Mouse (Mus musculus): ENCODE measurements around the gene C1qbp. TPM values are rescaled to one million over a fixed set of nuclear protein-coding genes. Genes with fewer than 3 reads are reported as not detected.

The C1qbp gene
- total RNA-seq, 1 experiment from 2014 or later, result 14.7 TPM

GRCm38 (mm10) chr11:70980232-70980631, 2.6 kb downstream of the C1qbp start:
- no peak for ATAC-seq (ENCODE audit: extremely low read depth, insufficient number of reproducible peaks, low FRiP score, poor library complexity, severe bottlenecking)

GRCm38 (mm10) chr11:70977293-70977692, 5.5 kb downstream of the C1qbp start:
- ATAC-seq (ENCODE audit: extremely low read depth, insufficient number of reproducible peaks, low FRiP score, poor library complexity, severe bottlenecking), result no peak

- no peak for ATAC-seq (ENCODE audit: extremely low read depth, insufficient number of reproducible peaks, low FRiP score, poor library complexity, severe bottlenecking)
Measured at GRCm38 (mm10) chr11:70975193-70975592, 7.6 kb downstream of the C1qbp start.

DNA sequence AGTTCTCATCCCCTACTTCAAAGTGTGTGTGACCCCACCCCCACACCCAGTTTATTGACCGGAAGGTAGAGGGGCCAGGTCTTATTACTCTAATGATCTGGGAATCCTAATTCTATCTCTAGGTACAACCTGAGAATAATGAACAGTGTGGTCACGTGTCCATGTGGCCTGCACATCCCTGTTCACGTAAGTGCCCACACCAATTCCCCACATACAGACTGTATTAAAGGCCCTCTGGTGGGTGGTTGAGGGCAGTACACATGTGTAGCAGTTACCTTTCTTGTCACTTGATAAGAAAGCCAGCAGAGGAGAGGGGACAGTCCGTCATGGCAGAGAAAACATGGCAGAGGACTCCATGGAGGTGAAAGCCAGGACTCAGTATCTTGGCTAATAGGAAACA, 8.9 kb downstream of the C1qbp start:
- no peak for ATAC-seq (ENCODE audit: extremely low read depth, insufficient number of reproducible peaks, low FRiP score, poor library complexity, severe bottlenecking)

- ATAC-seq (ENCODE audit: extremely low read depth, insufficient number of reproducible peaks, low FRiP score, poor library complexity, severe bottlenecking), result no peak
Measured at GRCm38 (mm10) chr11:70972586-70972985, 10.2 kb downstream of the C1qbp start.

DNA sequence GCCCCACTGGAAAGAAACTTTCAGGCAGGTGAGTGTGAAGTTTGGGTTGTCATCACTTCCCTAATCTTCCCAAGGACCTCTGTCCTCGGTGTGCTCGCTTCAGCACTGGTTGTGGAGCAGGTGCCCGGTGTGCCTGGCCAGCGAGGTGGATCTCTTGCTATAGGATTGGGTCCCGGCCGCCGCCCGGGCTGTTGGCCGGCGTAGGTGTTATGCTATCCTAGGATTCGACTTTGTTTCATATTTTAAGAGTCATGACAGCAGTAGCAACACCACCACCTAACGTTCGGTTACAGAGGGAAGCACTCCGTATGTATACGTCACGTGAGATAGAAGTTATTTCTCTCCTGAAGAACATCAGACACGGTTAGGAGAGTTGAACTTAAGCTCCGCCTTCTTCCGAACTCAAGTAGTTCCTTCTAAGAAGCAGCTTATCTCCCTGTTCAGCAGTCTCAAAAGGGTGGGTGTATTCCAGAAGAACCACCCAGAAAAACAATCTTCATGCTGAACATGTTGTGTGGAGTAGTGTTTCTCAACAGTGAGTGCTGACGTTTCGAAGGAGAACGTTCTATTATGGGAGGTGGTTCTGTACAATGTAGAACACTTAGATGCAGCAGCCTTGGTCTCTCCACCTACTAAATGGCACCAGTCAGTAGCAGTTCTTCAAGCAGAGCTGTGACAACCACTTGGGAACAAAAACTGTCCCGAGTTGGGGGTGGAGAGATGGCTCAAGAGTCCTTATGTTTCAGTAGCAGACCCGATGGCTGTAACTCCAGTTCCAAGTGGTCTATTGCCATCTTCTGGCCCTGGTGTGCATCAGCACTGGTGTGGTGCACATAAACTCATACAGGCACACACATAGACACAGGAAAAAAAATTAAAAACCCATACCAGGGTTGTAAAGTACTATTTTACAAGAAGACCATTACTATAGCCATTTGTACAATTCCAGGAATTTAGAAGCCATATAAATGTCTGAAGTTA, 12.0 kb downstream of the C1qbp start:
- no peak for ATAC-seq (ENCODE audit: extremely low read depth, insufficient number of reproducible peaks, low FRiP score, poor library complexity, severe bottlenecking)

- ATAC-seq (ENCODE audit: extremely low read depth, insufficient number of reproducible peaks, low FRiP score, poor library complexity, severe bottlenecking), result peak; percentile 94
Measured at GRCm38 (mm10) chr11:70969821-70970559, 12.8 kb downstream of the C1qbp start, which contains the start of the genes Nup88 and Rpain. Gene Nup88 (minus strand): TSS chr11:70969973. Gene Rpain (plus strand): TSS chr11:70970213.

GRCm38 (mm10) chr11:70969271-70969794, 13.5 kb downstream of the C1qbp start:
- no peak for ATAC-seq (ENCODE audit: extremely low read depth, insufficient number of reproducible peaks, low FRiP score, poor library complexity, severe bottlenecking)

DNA sequence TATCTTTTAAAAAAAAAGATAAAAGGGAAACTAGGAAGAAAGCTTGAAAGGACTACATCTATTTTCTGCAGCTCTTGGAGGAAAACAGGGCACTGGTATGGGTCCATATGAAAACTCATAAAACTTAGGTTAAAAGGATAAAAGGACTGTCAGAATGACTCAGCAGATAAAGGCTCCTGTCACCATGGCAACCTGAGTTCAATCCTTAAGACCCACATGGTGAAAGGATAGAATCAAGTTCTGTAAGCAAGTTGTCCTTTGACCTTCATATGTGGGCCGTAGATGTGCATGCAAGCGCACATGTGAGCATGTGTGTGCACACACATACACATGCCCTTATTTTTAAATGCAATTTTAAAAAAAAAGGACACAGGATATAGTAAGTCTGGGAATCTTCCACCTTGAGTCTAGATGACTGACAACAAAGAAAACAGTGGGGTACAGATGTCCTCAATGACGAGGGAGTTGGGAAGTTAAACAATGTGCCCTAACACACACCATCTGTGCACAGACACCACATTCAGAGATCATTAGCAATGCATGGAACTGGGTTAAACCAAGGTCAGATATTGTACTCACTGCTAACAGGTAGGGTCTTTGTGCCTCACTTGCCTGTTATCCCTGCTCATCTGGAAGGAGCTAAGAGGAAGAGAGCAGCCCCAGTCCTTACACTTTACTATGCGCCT, 18.5 kb downstream of the C1qbp start:
- ATAC-seq (ENCODE audit: extremely low read depth, insufficient number of reproducible peaks, low FRiP score, poor library complexity, severe bottlenecking), result no peak

GRCm38 (mm10) chr11:70960786-70961554, 21.9 kb downstream of the C1qbp start:
- ATAC-seq (ENCODE audit: extremely low read depth, insufficient number of reproducible peaks, low FRiP score, poor library complexity, severe bottlenecking), result no peak

GRCm38 (mm10) chr11:70954711-70955110, 28.1 kb downstream of the C1qbp start:
- ATAC-seq (ENCODE audit: extremely low read depth, insufficient number of reproducible peaks, low FRiP score, poor library complexity, severe bottlenecking), result no peak

- ATAC-seq (ENCODE audit: extremely low read depth, insufficient number of reproducible peaks, low FRiP score, poor library complexity, severe bottlenecking), result no peak
Measured at GRCm38 (mm10) chr11:70944935-70945817, 37.6 kb downstream of the C1qbp start.

DNA sequence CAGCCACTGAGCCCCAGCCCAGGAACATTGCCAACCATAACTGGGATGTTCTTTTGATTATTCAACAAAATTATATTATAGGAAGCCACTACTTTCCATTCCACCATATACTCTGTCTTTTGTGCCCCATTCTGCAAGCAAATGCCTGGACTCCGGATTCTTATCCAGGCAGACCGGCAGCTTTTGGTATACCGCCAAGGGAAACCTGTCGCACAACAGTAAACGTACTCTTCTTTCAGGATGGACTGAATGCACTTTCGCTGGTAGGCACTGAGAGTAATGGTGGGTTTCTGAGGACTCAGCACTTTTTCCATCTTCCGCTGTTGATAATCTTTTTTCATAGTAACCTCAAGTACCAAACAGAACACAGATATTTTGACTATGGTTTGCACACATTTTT, 39.2 kb downstream of the C1qbp start:
- ATAC-seq (ENCODE audit: extremely low read depth, insufficient number of reproducible peaks, low FRiP score, poor library complexity, severe bottlenecking), result no peak

- ATAC-seq (ENCODE audit: extremely low read depth, insufficient number of reproducible peaks, low FRiP score, poor library complexity, severe bottlenecking), result no peak
Measured at GRCm38 (mm10) chr11:70942596-70942995, 40.2 kb downstream of the C1qbp start.

DNA sequence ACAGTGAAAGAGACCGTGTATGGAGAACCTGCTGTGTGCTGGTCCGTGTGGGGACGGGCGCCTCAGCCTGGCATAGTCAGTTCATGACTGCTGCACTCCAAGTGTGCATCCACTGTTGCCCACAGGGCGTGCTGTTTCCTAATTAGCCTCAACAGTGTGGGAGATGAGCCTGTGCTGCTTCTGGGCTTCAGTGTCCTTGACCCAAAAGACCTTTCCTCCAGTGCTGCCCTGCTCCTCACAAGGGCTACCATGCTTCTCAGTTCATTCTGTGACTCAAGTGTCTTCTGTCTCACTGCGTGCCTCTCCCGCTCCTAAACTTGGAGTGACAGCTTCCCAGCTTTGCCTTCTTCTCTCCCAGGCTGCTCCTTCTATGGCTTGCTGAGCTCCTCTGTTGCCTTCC, 47.5 kb downstream of the C1qbp start:
- ATAC-seq (ENCODE audit: extremely low read depth, insufficient number of reproducible peaks, low FRiP score, poor library complexity, severe bottlenecking), result no peak

DNA sequence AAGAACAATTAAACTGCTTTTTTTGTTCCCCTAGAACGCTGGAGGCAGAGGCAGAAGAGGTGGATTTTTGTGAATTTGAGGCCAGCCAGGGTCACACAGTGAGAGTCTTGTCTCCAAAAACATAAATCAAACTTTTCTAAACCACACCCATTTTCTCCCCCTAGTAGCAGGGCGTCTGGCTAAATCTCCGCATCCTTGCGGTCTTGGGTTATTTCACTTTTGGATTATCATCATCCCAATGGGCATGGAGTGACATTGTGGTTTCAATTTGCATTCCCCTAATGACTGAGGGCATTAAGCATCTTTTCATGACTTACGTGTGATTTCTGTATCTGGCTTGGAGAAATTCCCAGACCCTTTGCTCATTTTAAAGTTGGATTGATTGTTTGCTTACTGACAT, 51.4 kb downstream of the C1qbp start:
- ATAC-seq (ENCODE audit: extremely low read depth, insufficient number of reproducible peaks, low FRiP score, poor library complexity, severe bottlenecking), result no peak
